Mouse (Mus musculus) neutrophil, adult 5-6 weeks (primary cell): ENCODE results near the gene Vmn2r14. TPM values are rescaled to one million over a fixed set of nuclear protein-coding genes. Genes with fewer than 3 reads are reported as not detected.
"Not testable (repeated sequence)": the region's sequence is repeated elsewhere in the genome, so short reads cannot be mapped to it uniquely, and the experiment has no call there.

Experiments used
- ATAC-seq: fragments of 151-379, 151-347 bp; 2 replicates; pipeline ENCODE4 v1.8.0; 2017; ENCODE audit warnings: mild to moderate bottlenecking, moderate TSS enrichment; ENCODE audit not compliant: insufficient number of reproducible peaks, poor library complexity, low FRiP score, severe bottlenecking; ENCODE audit errors: extremely low read depth
- total RNA-seq: library from RNA; stranded (forward); fragments of 200-1000 nt; gene quantifications from 2 replicates; pipeline ENCODE4 v1.2.3, GENCODE M21; 2017

The Vmn2r14 gene
- total RNA-seq: not detected in 2 replicates

DNA sequence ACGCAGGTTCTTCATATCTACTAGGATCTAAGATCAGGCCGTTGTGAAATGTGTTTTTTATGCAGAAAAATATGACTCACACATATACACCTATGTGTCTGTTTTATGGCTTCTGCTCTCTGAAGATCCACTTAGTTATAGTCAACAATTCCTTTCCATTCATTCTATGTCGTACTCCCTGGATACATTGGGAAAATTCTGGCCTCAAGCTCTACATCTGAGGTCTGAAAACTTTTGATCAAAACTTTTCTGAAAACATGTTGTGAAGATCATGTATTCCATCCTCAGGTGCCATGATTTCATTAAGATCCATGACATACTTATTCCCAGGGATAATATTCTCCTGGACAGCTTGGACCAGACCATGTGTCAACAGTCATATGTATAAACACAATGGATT lies at the start of gene Vmn2r14:
Vmn2r14 (minus strand) TSS at position 101 of the 400 bp plus-strand sequence.
- ATAC-seq: no peak

GRCm38 (mm10) chr5:109192099-109192498 lies 32.4 kb downstream of the Vmn2r14 start, which contains the start of gene Vmn2r13:
Gene Vmn2r13 (minus strand): TSS chr5:109192199.
- ATAC-seq: not testable (repeated sequence)

GRCm38 (mm10) chr5:109166851-109167250 lies 57.7 kb downstream of the Vmn2r14 start:
- not testable (repeated sequence) for ATAC-seq

Other genes with a start within 250 kb of the Vmn2r14 start
- gene Vmn2r10, start 218.2 kb downstream of the Vmn2r14 start, total RNA-seq: 0.12 TPM in 2 replicates
- gene Vmn2r11, start 165.1 kb downstream of the Vmn2r14 start, total RNA-seq: not detected in 2 replicates
- gene Vmn2r12, start 126.8 kb downstream of the Vmn2r14 start, total RNA-seq: not detected in 2 replicates
- gene Vmn2r13, start 32.5 kb downstream of the Vmn2r14 start, total RNA-seq: 0.12 TPM in 1 of 2 replicates, not detected in the other
- not detected in 2 replicates for gene Vmn2r15, start 72.9 kb upstream of the Vmn2r14 start, total RNA-seq
- gene Vmn2r16, start 105.5 kb upstream of the Vmn2r14 start, total RNA-seq: not detected in 2 replicates
- gene Vmn2r17, start 195.0 kb upstream of the Vmn2r14 start, total RNA-seq: not detected in 2 replicates